Mouse (Mus musculus): ENCODE results near the gene Fndc10.
"Not testable (repeated sequence)": the region's sequence is repeated elsewhere in the genome, so short reads cannot be mapped to it uniquely, and the experiment has no call there.

Fndc10 gene

DNA sequence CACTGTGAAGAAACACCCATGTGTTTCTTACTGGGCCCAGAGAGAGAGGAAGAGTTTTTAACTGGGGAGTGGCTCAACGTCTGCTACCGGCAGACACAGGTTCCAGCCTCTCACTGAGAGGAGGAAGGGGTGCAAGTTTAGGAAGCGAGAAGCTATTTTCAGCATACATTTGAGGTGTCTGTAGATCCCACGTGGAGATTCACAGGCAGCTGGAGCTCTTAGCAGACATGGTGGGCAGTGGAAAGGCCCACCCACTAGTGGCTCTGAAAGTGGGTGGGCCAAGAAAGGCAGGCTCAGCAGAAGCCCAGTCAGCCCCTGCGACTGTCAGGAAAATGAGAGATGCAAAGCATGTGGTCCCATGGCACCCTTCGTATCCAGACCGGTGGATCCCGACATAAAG, 44.1 kb downstream of the Fndc10 start:
- Histone ChIP-seq H3K27me3 (ENCODE audit: control insufficient read depth, insufficient read depth, low read length, poor library complexity, severe bottlenecking) (no peaks in the 10 kb centered on the region), H3K36me3 (ENCODE audit: control insufficient read depth, insufficient read depth, low read length, poor library complexity, severe bottlenecking) (no peaks in the 10 kb centered on the region; the same call in 1 of the 2 replicates)
- no peak for DNase-seq (ENCODE audit: low read depth, low spot score)

DNA sequence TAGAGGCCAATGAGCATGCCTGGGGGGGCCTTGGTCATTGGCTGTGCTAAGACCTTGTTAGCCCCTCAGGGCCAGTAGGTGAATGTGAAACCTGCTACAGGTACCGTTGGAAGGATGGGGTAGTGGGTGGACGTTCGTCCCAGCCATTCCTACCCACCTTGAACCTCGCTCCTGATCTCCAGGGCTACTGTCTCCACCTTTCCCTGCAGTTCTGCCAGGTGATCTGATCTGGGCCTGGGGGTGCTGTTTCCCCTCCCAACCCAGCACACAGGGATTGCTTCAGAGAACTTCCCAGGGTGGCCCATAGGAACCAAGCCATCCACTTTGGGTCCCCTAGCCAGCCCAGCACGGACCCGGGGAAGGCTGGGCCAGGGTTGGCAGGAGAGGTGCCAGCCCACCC, 45.0 kb downstream of the Fndc10 start:
- H3K27me3 ChIP-seq (ENCODE audit: control insufficient read depth, insufficient read depth, low read length, poor library complexity, severe bottlenecking): no peaks in the 10 kb centered on the region
- no peak for DNase-seq (ENCODE audit: low read depth, low spot score)
- no peaks in the 10 kb centered on the region; the same call in 1 of the 2 replicates for H3K36me3 ChIP-seq (ENCODE audit: control insufficient read depth, insufficient read depth, low read length, poor library complexity, severe bottlenecking)

DNA sequence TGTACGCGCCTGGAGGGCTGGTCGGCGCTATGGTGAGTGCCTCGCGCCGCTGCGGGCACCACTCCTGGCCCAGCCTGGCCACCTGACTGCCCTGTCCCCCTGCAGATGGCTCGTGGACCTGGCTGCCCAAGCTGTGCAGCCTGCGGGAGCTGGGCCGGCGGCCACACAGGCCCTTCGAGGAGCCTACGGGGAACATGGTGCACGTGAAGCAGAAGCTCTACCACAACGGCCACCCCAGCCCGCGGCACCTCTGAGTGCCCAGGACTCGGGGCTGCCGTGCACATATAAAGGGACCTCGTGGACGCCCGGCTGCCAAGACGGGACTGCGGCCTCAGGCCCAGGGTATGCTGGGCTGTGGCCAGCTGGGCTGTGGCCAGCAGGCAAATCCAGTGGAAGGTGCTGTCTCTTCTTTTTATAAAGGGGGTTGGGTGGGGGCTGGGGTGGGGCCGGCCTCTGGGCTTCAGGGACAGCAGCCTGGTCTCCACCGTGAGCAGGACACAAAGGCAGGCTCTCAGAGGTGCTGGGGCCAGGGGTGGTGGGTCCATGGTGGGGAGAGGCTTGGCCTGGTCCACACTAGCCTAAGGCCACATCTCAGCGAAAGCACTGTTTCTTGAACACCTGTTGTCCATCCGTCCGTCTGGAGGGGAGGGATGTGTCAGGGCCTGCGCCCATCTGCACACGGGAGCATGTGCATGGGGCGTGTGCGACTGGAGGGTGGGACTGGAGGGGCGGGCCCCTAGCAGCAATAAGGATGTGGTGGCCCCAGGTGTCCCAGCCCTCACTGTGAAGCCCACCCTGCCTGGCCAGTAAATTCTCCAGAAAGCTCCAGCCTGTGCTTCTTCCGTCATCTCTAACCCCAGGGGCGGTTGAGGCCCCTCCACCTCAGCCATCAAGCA, 45.8 kb downstream of the Fndc10 start:
- Histone ChIP-seq H3K36me3 (ENCODE audit: control insufficient read depth, insufficient read depth, low read length, poor library complexity, severe bottlenecking) (no peaks in the 10 kb centered on the region; the same call in 1 of the 2 replicates), H3K27me3 (ENCODE audit: control insufficient read depth, insufficient read depth, low read length, poor library complexity, severe bottlenecking) (no peaks in the 10 kb centered on the region)
- no peak for DNase-seq (ENCODE audit: low read depth, low spot score)

DNA sequence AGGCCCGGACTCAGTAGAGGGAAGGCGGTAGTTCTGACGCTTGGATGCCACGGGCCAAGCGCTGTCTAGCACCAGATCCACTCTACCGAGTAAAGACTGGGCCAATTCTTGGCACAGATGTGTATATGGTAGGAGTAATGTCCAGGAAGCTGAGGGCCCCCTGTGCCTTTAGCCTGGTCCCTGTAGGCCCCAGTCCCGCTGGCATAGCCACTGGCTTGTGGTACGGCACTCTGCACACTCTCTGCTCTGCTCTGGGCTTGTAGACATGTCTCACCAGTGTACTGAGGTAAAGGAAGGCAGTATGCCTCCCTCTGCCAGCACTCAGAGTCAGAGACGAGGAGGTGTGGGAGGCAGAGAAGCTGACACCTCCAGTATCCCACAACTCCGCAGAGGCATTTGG, 46.5 kb downstream of the Fndc10 start:
- not testable (repeated sequence) for DNase-seq (ENCODE audit: low read depth, low spot score)

GRCm38 (mm10) chr4:155742684-155743083, 48.5 kb downstream of the Fndc10 start:
- peaks cover 1% of the 10 kb centered on the region; the same call in 1 of the 2 replicates for H3K36me3 ChIP-seq (ENCODE audit: control insufficient read depth, insufficient read depth, low read length, poor library complexity, severe bottlenecking)
- no peaks in the 10 kb centered on the region for H3K27me3 ChIP-seq (ENCODE audit: control insufficient read depth, insufficient read depth, low read length, poor library complexity, severe bottlenecking)
- no peak for DNase-seq (ENCODE audit: low read depth, low spot score)

More for the DNA sequence above, 46.5 kb downstream of the Fndc10 start:
- H3K27me3 ChIP-seq (ENCODE audit: control insufficient read depth, insufficient read depth, low read length, poor library complexity, severe bottlenecking); H3K36me3 ChIP-seq (ENCODE audit: control insufficient read depth, insufficient read depth, low read length, poor library complexity, severe bottlenecking): not testable (repeated sequence)

GRCm38 (mm10) chr4:155744474-155744873, 50.3 kb downstream of the Fndc10 start:
- no peak for DNase-seq (ENCODE audit: low read depth, low spot score)
- no peaks in the 10 kb centered on the region for H3K27me3 ChIP-seq (ENCODE audit: control insufficient read depth, insufficient read depth, low read length, poor library complexity, severe bottlenecking)
- peaks cover 1% of the 10 kb centered on the region for H3K36me3 ChIP-seq (ENCODE audit: control insufficient read depth, insufficient read depth, low read length, poor library complexity, severe bottlenecking)

GRCm38 (mm10) chr4:155745136-155745535, 51.0 kb downstream of the Fndc10 start:
- no peak for DNase-seq (ENCODE audit: low read depth, low spot score)
- Histone ChIP-seq H3K27me3 (ENCODE audit: control insufficient read depth, insufficient read depth, low read length, poor library complexity, severe bottlenecking) (no peaks in the 10 kb centered on the region), H3K36me3 (ENCODE audit: control insufficient read depth, insufficient read depth, low read length, poor library complexity, severe bottlenecking) (peaks cover 1% of the 10 kb centered on the region)

All from splenic B cell, adult 2 months (primary cell).